Mouse (Mus musculus): ENCODE measurements at regions not wholly inside any gene's neighbourhood (a gene's known extent, or its start where the extent isn't known, plus 50 kb on each side); places are given as distances from the start of the nearest gene placed in this dataset.

GRCm38 (mm10) chr8:44094818-44095217 is 385.0 kb upstream of the Adam34 start:
- TF ChIP-seq CTCF (IDR thresholded peaks at IDR 0.05; ENCODE audit: low read depth, low read length), result no peak
- no peak for TF ChIP-seq POLR2A (IDR thresholded peaks at IDR 0.05; ENCODE audit: insufficient read depth, low read length)
- TF ChIP-seq EP300 (IDR thresholded peaks at IDR 0.05; ENCODE audit: insufficient read depth, low read depth, low read length), result no peak
